Mouse (Mus musculus) small intestine, adult 2 months (tissue): ENCODE measurements around the gene Mki67.

ENCODE experiments used
- CTCF ChIP-seq: fragments of 200-500 bp; IDR thresholded peaks from 2 replicates; pipeline ENCODE4 v1.5.1; 2012; ENCODE audit warnings: low read depth, mild to moderate bottlenecking, control low read depth, inconsistent platforms, low read length, moderate library complexity, mixed read lengths; ENCODE audit not compliant: insufficient replicate concordance, insufficient read length; ENCODE audit errors: extremely low read depth
- POLR2A ChIP-seq: fragments of 200-500 bp; IDR thresholded peaks from 2 replicates; pipeline ENCODE4 v1.6.1; 2012; ENCODE audit warnings: low read depth, mild to moderate bottlenecking, control low read depth, inconsistent platforms, low read length, moderate library complexity

DNA sequence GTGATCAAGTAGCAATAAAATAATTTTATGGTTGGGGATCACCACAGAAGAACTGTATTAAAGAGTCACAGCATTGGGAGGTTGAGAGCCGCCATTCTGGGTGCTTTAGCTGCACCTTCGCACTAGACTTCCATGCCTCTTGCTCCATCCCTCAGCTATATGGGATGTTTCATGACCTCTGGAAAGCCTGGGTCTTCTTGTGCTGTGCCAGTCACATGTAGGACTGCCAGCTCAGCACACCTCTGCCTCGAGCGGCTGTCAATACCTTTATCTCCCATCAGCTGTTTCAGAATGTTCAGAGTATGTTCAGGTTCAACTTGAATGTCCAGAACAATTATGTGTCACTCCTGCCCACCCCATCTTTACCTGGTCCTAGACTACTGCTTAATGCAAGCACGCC, 24.2 kb downstream of the Mki67 start:
- TF ChIP-seq POLR2A = no peak
- no peak for TF ChIP-seq CTCF
